Mouse (Mus musculus) ES-E14 (cell line): Measurements from ENCODE around the gene Tmem181a. TPM values are rescaled to one million over a fixed set of nuclear protein-coding genes. Genes with fewer than 3 reads are reported as not detected.
"Not testable (repeated sequence)": the region's sequence is repeated elsewhere in the genome, so short reads cannot be mapped to it uniquely, and the experiment has no call there.

Experiments
- DNase-seq: peaks from one replicate; pipeline ENCODE4 v3.0.0-alpha.2; 2013; ENCODE audit warnings: low read depth, low spot score
- H3K27ac ChIP-seq: 2 replicates; pipeline ENCODE4 v1.5.1; 2012; ENCODE audit warnings: low read depth, mild to moderate bottlenecking, low read length, moderate library complexity, mixed read lengths; ENCODE audit not compliant: poor library complexity, insufficient read depth, severe bottlenecking
- H3K36me3 ChIP-seq: 2 replicates; pipeline ENCODE4 v1.6.1; 2012; ENCODE audit warnings: mild to moderate bottlenecking, low read length, moderate library complexity, mixed read lengths; ENCODE audit not compliant: control insufficient read depth, poor library complexity, insufficient read depth, severe bottlenecking
- H3K4me1 ChIP-seq, 2 experiments: fragments of 150-350 bp in 1 of 2; sonication (generic) in 1 of 2; 2 replicates each; pipeline ENCODE4 v1.6.1; 2012; ENCODE audit warnings: low read length in 2 of 2, mild to moderate bottlenecking in 1 of 2, mixed read lengths in 1 of 2; ENCODE audit not compliant: control insufficient read depth in 2 of 2, insufficient read depth in 2 of 2, poor library complexity in 1 of 2
- H3K4me3 ChIP-seq, 2 experiments: fragments of 150-350 bp in 1 of 2; sonication (generic) in 1 of 2; 2 replicates each; pipeline ENCODE4 v1.5.1; 2012; ENCODE audit warnings: low read length in 2 of 2, low read depth in 1 of 2, mild to moderate bottlenecking in 1 of 2, mixed read lengths in 1 of 2; ENCODE audit not compliant: insufficient read depth in 1 of 2, poor library complexity in 1 of 2, severe bottlenecking in 1 of 2
- H3K9ac ChIP-seq: 2 replicates; pipeline ENCODE4 v1.6.1; 2012; ENCODE audit warnings: low read depth, mild to moderate bottlenecking, low read length, mixed read lengths; ENCODE audit not compliant: poor library complexity, insufficient read depth, severe bottlenecking
- H3K9me3 ChIP-seq: fragments of 150-350 bp; sonication (generic); 2 replicates; pipeline ENCODE4 v1.6.1; 2012; ENCODE audit warnings: low read depth, mild to moderate bottlenecking, low read length; ENCODE audit not compliant: control insufficient read depth, insufficient read depth
- in situ Hi-C, 2 experiments: fragments of 600-800 bp; cut with MboI; formaldehyde crosslinking; loops; one replicate each; pipeline ENCODE4 v1.15.1; 2025; ENCODE audit warnings: low sequenced_read_pairs in 2 of 2, inconsistent platforms in 1 of 2; ENCODE audit not compliant: unreplicated experiment in 2 of 2
- total RNA-seq: library from RNA; depleted of rRNA; stranded (reverse); fragments of 300-350 nt; gene quantifications from 2 replicates; pipeline ENCODE4 v1.2.3, GENCODE M21; 2012

Tmem181a gene
- total RNA-seq, 1 experiment, result 27.0 TPM

- H3K4me3 ChIP-seq, H3K4me1 ChIP-seq, H3K27ac ChIP-seq, DNase-seq, in situ Hi-C loops, H3K36me3 ChIP-seq, H3K9ac ChIP-seq, H3K9me3 ChIP-seq: not testable (repeated sequence)
Measured at GRCm38 (mm10) chr17:6286169-6286568, 29.5 kb downstream of the Tmem181a start.

- H3K9me3 ChIP-seq, H3K4me1 ChIP-seq, H3K9ac ChIP-seq, H3K4me3 ChIP-seq, H3K36me3 ChIP-seq, DNase-seq, H3K27ac ChIP-seq, in situ Hi-C loops: not testable (repeated sequence)
Measured at GRCm38 (mm10) chr17:6289045-6289444, 32.4 kb downstream of the Tmem181a start.

GRCm38 (mm10) chr17:6293882-6294281 is 37.2 kb downstream of the Tmem181a start:
- in situ Hi-C loops, DNase-seq, H3K27ac ChIP-seq, H3K4me1 ChIP-seq, H3K9me3 ChIP-seq, H3K9ac ChIP-seq, H3K36me3 ChIP-seq, H3K4me3 ChIP-seq: not testable (repeated sequence)

GRCm38 (mm10) chr17:6297060-6297795 is 40.6 kb downstream of the Tmem181a start:
- H3K4me1 ChIP-seq, H3K27ac ChIP-seq, H3K4me3 ChIP-seq, H3K9ac ChIP-seq, DNase-seq, H3K9me3 ChIP-seq, H3K36me3 ChIP-seq, in situ Hi-C loops: not testable (repeated sequence)

- H3K27ac ChIP-seq, H3K36me3 ChIP-seq, H3K9me3 ChIP-seq: not testable (repeated sequence)
Measured at GRCm38 (mm10) chr17:6300190-6300863, 43.7 kb downstream of the Tmem181a start.

GRCm38 (mm10) chr17:6304891-6305290 is 48.2 kb downstream of the Tmem181a start:
- H3K27ac ChIP-seq, DNase-seq, H3K9ac ChIP-seq, H3K4me1 ChIP-seq, H3K4me3 ChIP-seq, H3K36me3 ChIP-seq, in situ Hi-C loops, H3K9me3 ChIP-seq: not testable (repeated sequence)

More at GRCm38 (mm10) chr17:6300190-6300863, 43.7 kb downstream of the Tmem181a start:
- in situ Hi-C loops, H3K4me1 ChIP-seq, DNase-seq, H3K4me3 ChIP-seq, H3K9ac ChIP-seq: not testable (repeated sequence)

GRCm38 (mm10) chr17:6305656-6306270 is 49.1 kb downstream of the Tmem181a start:
- H3K9ac ChIP-seq, H3K27ac ChIP-seq, H3K9me3 ChIP-seq, DNase-seq, H3K36me3 ChIP-seq, H3K4me1 ChIP-seq, in situ Hi-C loops, H3K4me3 ChIP-seq: not testable (repeated sequence)

GRCm38 (mm10) chr17:6306503-6306902 is 49.8 kb downstream of the Tmem181a start:
- H3K4me1 ChIP-seq, H3K27ac ChIP-seq, DNase-seq, H3K36me3 ChIP-seq, in situ Hi-C loops, H3K4me3 ChIP-seq, H3K9ac ChIP-seq, H3K9me3 ChIP-seq: not testable (repeated sequence)
